Mouse (Mus musculus): ENCODE measurements around the gene 1300017J02Rik. TPM values are rescaled to one million over a fixed set of nuclear protein-coding genes. Genes with fewer than 3 reads are reported as not detected.
A peak's percentile ranks its signal among the peaks of the same experiment; 100 is the strongest.

Gene 1300017J02Rik
- polyA plus RNA-seq, 1 experiment from 2014 or later: 1.8 TPM

- Histone ChIP-seq H3K27ac (no peak overlapping the region), H3K4me2 (peak overlapping the region; percentile 38; the same call in 1 of the 2 replicates), H3K4me3 (no peak overlapping the region), H3K4me1 (peaks cover 8% of the 10 kb centered on the region; the same call in 1 of the 2 replicates), H3K9me3 (no peaks in the 10 kb centered on the region), H3K9ac (no peak overlapping the region), H3K27me3 (replicated peaks) (no peaks in the 10 kb centered on the region), H3K36me3 (replicated peaks) (no peaks in the 10 kb centered on the region)
- 91% methylated on average over 15 of the region's 15 CpGs for WGBS
- ATAC-seq (replicated peaks): no peak
Measured at GRCm38 (mm10) chr9:103229037-103229867, 75.6 kb downstream of the 1300017J02Rik start.

- Histone ChIP-seq H3K27ac (no peak overlapping the region), H3K9me3 (no peaks in the 10 kb centered on the region), H3K36me3 (replicated peaks) (no peaks in the 10 kb centered on the region), H3K27me3 (replicated peaks) (no peaks in the 10 kb centered on the region), H3K4me2 (no peak overlapping the region), H3K9ac (no peak overlapping the region), H3K4me1 (peaks cover 8% of the 10 kb centered on the region; the same call in 1 of the 2 replicates), H3K4me3 (no peak overlapping the region)
- no peak for ATAC-seq (replicated peaks)
- WGBS: 84% methylated on average over 13 of the region's 13 CpGs
Measured at GRCm38 (mm10) chr9:103228370-103229003, 76.4 kb downstream of the 1300017J02Rik start.

- no peak overlapping the region for H3K9ac ChIP-seq
- 91% methylated on average over 16 of the region's 16 CpGs for WGBS
- H3K4me3 ChIP-seq: no peak overlapping the region
- H3K4me2 ChIP-seq: no peak overlapping the region
- H3K27ac ChIP-seq: no peak overlapping the region
- H3K36me3 ChIP-seq (replicated peaks): no peaks in the 10 kb centered on the region
- H3K4me1 ChIP-seq: peaks cover 8% of the 10 kb centered on the region; the same call in 1 of the 2 replicates
- no peaks in the 10 kb centered on the region for H3K9me3 ChIP-seq
- ATAC-seq (replicated peaks): no peak
- no peaks in the 10 kb centered on the region for H3K27me3 ChIP-seq (replicated peaks)
Measured at GRCm38 (mm10) chr9:103227760-103228159, 77.1 kb downstream of the 1300017J02Rik start.

- Histone ChIP-seq H3K9ac (no peak overlapping the region), H3K36me3 (replicated peaks) (no peaks in the 10 kb centered on the region), H3K4me1 (peaks cover 8% of the 10 kb centered on the region; the same call in 1 of the 2 replicates), H3K9me3 (no peaks in the 10 kb centered on the region), H3K27ac (no peak overlapping the region), H3K4me2 (no peak overlapping the region), H3K27me3 (replicated peaks) (no peaks in the 10 kb centered on the region), H3K4me3 (no peak overlapping the region)
- no peak for ATAC-seq (replicated peaks)
- WGBS: 93% methylated on average over 15 of the region's 15 CpGs
Measured at GRCm38 (mm10) chr9:103226806-103227205, 78.1 kb downstream of the 1300017J02Rik start.

- H3K4me2 ChIP-seq: no peak overlapping the region
- no peaks in the 10 kb centered on the region for H3K27me3 ChIP-seq (replicated peaks)
- H3K4me3 ChIP-seq: no peak overlapping the region
- peaks cover 5% of the 10 kb centered on the region; the same call in 1 of the 2 replicates for H3K4me1 ChIP-seq
- no peak overlapping the region for H3K9ac ChIP-seq
- no peaks in the 10 kb centered on the region for H3K36me3 ChIP-seq (replicated peaks)
- H3K9me3 ChIP-seq: no peaks in the 10 kb centered on the region
- H3K27ac ChIP-seq: no peak overlapping the region
- WGBS: 71% methylated on average over 3 of the region's 3 CpGs
- ATAC-seq (replicated peaks): no peak
Measured at GRCm38 (mm10) chr9:103225464-103225863, 79.4 kb downstream of the 1300017J02Rik start.

- no peaks in the 10 kb centered on the region for H3K27me3 ChIP-seq (replicated peaks)
- no peaks in the 10 kb centered on the region for H3K4me1 ChIP-seq
- H3K4me3 ChIP-seq: no peak overlapping the region
- WGBS: 92% methylated on average over 7 of the region's 7 CpGs
- no peak overlapping the region for H3K9ac ChIP-seq
- no peak overlapping the region for H3K27ac ChIP-seq
- no peak overlapping the region for H3K4me2 ChIP-seq
- ATAC-seq (replicated peaks): no peak
- no peaks in the 10 kb centered on the region for H3K9me3 ChIP-seq
- no peaks in the 10 kb centered on the region for H3K36me3 ChIP-seq (replicated peaks)
Measured at GRCm38 (mm10) chr9:103224721-103225120, 80.2 kb downstream of the 1300017J02Rik start.

- Histone ChIP-seq H3K4me1 (no peaks in the 10 kb centered on the region), H3K36me3 (replicated peaks) (no peaks in the 10 kb centered on the region), H3K9ac (no peak overlapping the region), H3K4me3 (no peak overlapping the region), H3K27me3 (replicated peaks) (no peaks in the 10 kb centered on the region), H3K4me2 (no peak overlapping the region), H3K27ac (no peak overlapping the region), H3K9me3 (no peaks in the 10 kb centered on the region)
- 88% methylated on average over 6 of the region's 6 CpGs for WGBS
- no peak for ATAC-seq (replicated peaks)
Measured at GRCm38 (mm10) chr9:103214281-103214680, 90.6 kb downstream of the 1300017J02Rik start.

- 63% methylated on average over 2 of the region's 2 CpGs for WGBS
- Histone ChIP-seq H3K9me3 (no peaks in the 10 kb centered on the region), H3K36me3 (replicated peaks) (no peaks in the 10 kb centered on the region), H3K27me3 (replicated peaks) (no peaks in the 10 kb centered on the region), H3K4me3 (no peak overlapping the region), H3K9ac (no peak overlapping the region), H3K27ac (no peak overlapping the region), H3K4me2 (no peak overlapping the region), H3K4me1 (no peaks in the 10 kb centered on the region)
- no peak for ATAC-seq (replicated peaks)
Measured at GRCm38 (mm10) chr9:103213631-103214030, 91.3 kb downstream of the 1300017J02Rik start.

- H3K27me3 ChIP-seq (replicated peaks): no peaks in the 10 kb centered on the region
- H3K9me3 ChIP-seq: no peaks in the 10 kb centered on the region
- no peak overlapping the region for H3K27ac ChIP-seq
- H3K9ac ChIP-seq: no peak overlapping the region
- H3K36me3 ChIP-seq (replicated peaks): no peaks in the 10 kb centered on the region
- H3K4me3 ChIP-seq: no peak overlapping the region
- no peak for ATAC-seq (replicated peaks)
- 77% methylated on average over 28 of the region's 28 CpGs for WGBS
- H3K4me2 ChIP-seq: no peak overlapping the region
- 0 out of 2 replicates have a peak, but pooled peaks cover 3% of the 10 kb centered on the region for H3K4me1 ChIP-seq
Measured at GRCm38 (mm10) chr9:103212654-103213420, 92.0 kb downstream of the 1300017J02Rik start.

GRCm38 (mm10) chr9:103208802-103209423, 96.0 kb downstream of the 1300017J02Rik start:
- H3K36me3 ChIP-seq (replicated peaks): no peaks in the 10 kb centered on the region
- no peak overlapping the region for H3K9ac ChIP-seq
- WGBS: 52% methylated on average over 6 of the region's 6 CpGs
- H3K27me3 ChIP-seq (replicated peaks): no peaks in the 10 kb centered on the region
- H3K9me3 ChIP-seq: no peaks in the 10 kb centered on the region
- H3K4me1 ChIP-seq: 0 out of 2 replicates have a peak, but pooled peaks cover 3% of the 10 kb centered on the region
- no peak overlapping the region for H3K4me2 ChIP-seq
- no peak overlapping the region for H3K27ac ChIP-seq
- H3K4me3 ChIP-seq: no peak overlapping the region
- no peak for ATAC-seq (replicated peaks)

GRCm38 (mm10) chr9:103207846-103208245, 97.0 kb downstream of the 1300017J02Rik start:
- Histone ChIP-seq H3K27ac (no peak overlapping the region), H3K4me1 (0 out of 2 replicates have a peak, but pooled peaks cover 3% of the 10 kb centered on the region), H3K9me3 (no peaks in the 10 kb centered on the region), H3K27me3 (replicated peaks) (no peaks in the 10 kb centered on the region), H3K9ac (no peak overlapping the region), H3K4me3 (peak overlapping the region; percentile 28), H3K36me3 (replicated peaks) (no peaks in the 10 kb centered on the region), H3K4me2 (peak overlapping the region; percentile 54)
- 10% methylated on average over 16 of the region's 16 CpGs for WGBS
- ATAC-seq (replicated peaks): peak; percentile 73; the same call in 1 of the 2 replicates
